Mouse (Mus musculus): ENCODE results near the gene Rfx4. TPM values are rescaled to one million over a fixed set of nuclear protein-coding genes. Genes with fewer than 3 reads are reported as not detected.

Rfx4 gene
- total and polyA plus RNA-seq, 3 experiments = 0.09 TPM; not detected in 2

GRCm38 (mm10) chr10:84710827-84711226 lies 45.0 kb upstream of the Rfx4 start:
- no peak for TF ChIP-seq POLR2A (IDR thresholded peaks at IDR 0.05; ENCODE audit: insufficient read depth, low read depth, low read length)
- TF ChIP-seq EP300 (IDR thresholded peaks at IDR 0.05; ENCODE audit: insufficient read depth, low read depth, low read length) = no peak
- TF ChIP-seq CTCF (IDR thresholded peaks at IDR 0.05) = no peak
- no peak for DNase-seq
- Histone ChIP-seq H3K4me3 (no peak overlapping the region), H3K27ac (no peak overlapping the region), H3K36me3 (ENCODE audit: control insufficient read depth, insufficient read depth, low read length) (peaks cover 2% of the 10 kb centered on the region; the same call in 1 of the 2 replicates), H3K9ac (ENCODE audit: low read depth, low read length) (no peak overlapping the region), H3K4me1 (ENCODE audit: control insufficient read depth, insufficient read depth, low read length) (no peaks in the 10 kb centered on the region; the same call in 1 of the 2 replicates), H3K27me3 (ENCODE audit: control insufficient read depth, insufficient read depth, low read length) (no peaks in the 10 kb centered on the region), H3K79me2 (replicated peaks; ENCODE audit: control insufficient read depth, insufficient read depth, low read length) (no peaks in the 10 kb centered on the region)
- intact Hi-C loops (cut with DNase I) = loop anchor here (1.0 to 5.0 kb wide), 2 partner anchors 62 to 126 kb away; no protein-coding TSS in a partner anchor
- 54% methylated on average over 4 of the region's 4 CpGs for WGBS

- peaks cover 2% of the 10 kb centered on the region; the same call in 1 of the 2 replicates for H3K36me3 ChIP-seq (ENCODE audit: control insufficient read depth, insufficient read depth, low read length)
- H3K4me1 ChIP-seq (ENCODE audit: control insufficient read depth, insufficient read depth, low read length) = no peaks in the 10 kb centered on the region
- H3K4me3 ChIP-seq = no peak overlapping the region
- H3K79me2 ChIP-seq (replicated peaks; ENCODE audit: control insufficient read depth, insufficient read depth, low read length) = no peaks in the 10 kb centered on the region
- intact Hi-C loops (cut with DNase I) = loop anchor here (5.0 kb wide), 1 partner anchor 126 kb away; no protein-coding TSS in a partner anchor
- no peak overlapping the region for H3K27ac ChIP-seq
- H3K27me3 ChIP-seq (ENCODE audit: control insufficient read depth, insufficient read depth, low read length) = no peaks in the 10 kb centered on the region
- DNase-seq = no peak
- no peak for TF ChIP-seq CTCF (IDR thresholded peaks at IDR 0.05)
- TF ChIP-seq POLR2A (IDR thresholded peaks at IDR 0.05; ENCODE audit: insufficient read depth, low read depth, low read length) = no peak
- TF ChIP-seq EP300 (IDR thresholded peaks at IDR 0.05; ENCODE audit: insufficient read depth, low read depth, low read length) = no peak
- WGBS = 95% methylated on average over 8 of the region's 8 CpGs
- H3K9ac ChIP-seq (ENCODE audit: low read depth, low read length) = no peak overlapping the region
Measured at GRCm38 (mm10) chr10:84711479-84711878, 44.4 kb upstream of the Rfx4 start.

GRCm38 (mm10) chr10:84711940-84712339 lies 43.9 kb upstream of the Rfx4 start:
- Histone ChIP-seq H3K27me3 (ENCODE audit: control insufficient read depth, insufficient read depth, low read length) (no peaks in the 10 kb centered on the region), H3K36me3 (ENCODE audit: control insufficient read depth, insufficient read depth, low read length) (no peaks in the 10 kb centered on the region), H3K4me3 (no peak overlapping the region), H3K27ac (no peak overlapping the region), H3K79me2 (replicated peaks; ENCODE audit: control insufficient read depth, insufficient read depth, low read length) (no peaks in the 10 kb centered on the region), H3K9ac (ENCODE audit: low read depth, low read length) (no peak overlapping the region), H3K4me1 (ENCODE audit: control insufficient read depth, insufficient read depth, low read length) (no peaks in the 10 kb centered on the region)
- intact Hi-C loops (cut with DNase I) = loop anchor here (5.0 kb wide), 1 partner anchor 125 kb away; no protein-coding TSS in a partner anchor
- no peak for DNase-seq
- TF ChIP-seq POLR2A (IDR thresholded peaks at IDR 0.05; ENCODE audit: insufficient read depth, low read depth, low read length) (no peak), CTCF (IDR thresholded peaks at IDR 0.05) (0 out of 2 replicates have a peak, but pooled peaks have one; percentile 12)
- WGBS = 72% methylated on average over 5 of the region's 5 CpGs

GRCm38 (mm10) chr10:84712532-84712931 lies 43.3 kb upstream of the Rfx4 start:
- H3K79me2 ChIP-seq (replicated peaks; ENCODE audit: control insufficient read depth, insufficient read depth, low read length) = no peaks in the 10 kb centered on the region
- TF ChIP-seq POLR2A (IDR thresholded peaks at IDR 0.05; ENCODE audit: insufficient read depth, low read depth, low read length) (no peak), EP300 (IDR thresholded peaks at IDR 0.05; ENCODE audit: insufficient read depth, low read depth, low read length) (no peak), CTCF (IDR thresholded peaks at IDR 0.05) (no peak)
- H3K36me3 ChIP-seq (ENCODE audit: control insufficient read depth, insufficient read depth, low read length) = no peaks in the 10 kb centered on the region
- intact Hi-C loops (cut with DNase I) = loop anchor here (5.0 kb wide), 1 partner anchor 125 kb away; no protein-coding TSS in a partner anchor
- H3K27ac ChIP-seq = no peak overlapping the region
- H3K27me3 ChIP-seq (ENCODE audit: control insufficient read depth, insufficient read depth, low read length) = no peaks in the 10 kb centered on the region
- no peak overlapping the region for H3K4me3 ChIP-seq
- H3K9ac ChIP-seq (ENCODE audit: low read depth, low read length) = no peak overlapping the region
- 58% methylated on average over 6 of the region's 6 CpGs for WGBS
- no peak for DNase-seq
- no peaks in the 10 kb centered on the region for H3K4me1 ChIP-seq (ENCODE audit: control insufficient read depth, insufficient read depth, low read length)

GRCm38 (mm10) chr10:84713043-84713442 lies 42.8 kb upstream of the Rfx4 start:
- Histone ChIP-seq H3K36me3 (ENCODE audit: control insufficient read depth, insufficient read depth, low read length) (no peaks in the 10 kb centered on the region), H3K27me3 (ENCODE audit: control insufficient read depth, insufficient read depth, low read length) (no peaks in the 10 kb centered on the region), H3K79me2 (replicated peaks; ENCODE audit: control insufficient read depth, insufficient read depth, low read length) (no peaks in the 10 kb centered on the region), H3K4me3 (no peak overlapping the region), H3K27ac (no peak overlapping the region), H3K4me1 (ENCODE audit: control insufficient read depth, insufficient read depth, low read length) (no peaks in the 10 kb centered on the region), H3K9ac (ENCODE audit: low read depth, low read length) (no peak overlapping the region)
- no peak for DNase-seq
- 89% methylated on average over 10 of the region's 10 CpGs for WGBS
- TF ChIP-seq POLR2A (IDR thresholded peaks at IDR 0.05; ENCODE audit: insufficient read depth, low read depth, low read length) = no peak
- no peak for TF ChIP-seq CTCF (IDR thresholded peaks at IDR 0.05)
- no peak for TF ChIP-seq EP300 (IDR thresholded peaks at IDR 0.05; ENCODE audit: insufficient read depth, low read depth, low read length)
- intact Hi-C loops (cut with DNase I) = loop anchor here (5.0 kb wide), 1 partner anchor 124 kb away; no protein-coding TSS in a partner anchor

GRCm38 (mm10) chr10:84715639-84716038 lies 40.2 kb upstream of the Rfx4 start:
- WGBS = 92% methylated on average over 7 of the region's 7 CpGs
- H3K36me3 ChIP-seq (ENCODE audit: control insufficient read depth, insufficient read depth, low read length) = no peaks in the 10 kb centered on the region
- intact Hi-C loops (cut with DNase I) = no loop called here

More at GRCm38 (mm10) chr10:84715639-84716038, 40.2 kb upstream of the Rfx4 start:
- DNase-seq = no peak
- no peak for TF ChIP-seq POLR2A (IDR thresholded peaks at IDR 0.05; ENCODE audit: insufficient read depth, low read depth, low read length)
- no peak for TF ChIP-seq CTCF (IDR thresholded peaks at IDR 0.05)
- no peak for TF ChIP-seq EP300 (IDR thresholded peaks at IDR 0.05; ENCODE audit: insufficient read depth, low read depth, low read length)
- Histone ChIP-seq H3K27ac (no peak overlapping the region), H3K27me3 (ENCODE audit: control insufficient read depth, insufficient read depth, low read length) (no peaks in the 10 kb centered on the region), H3K4me1 (ENCODE audit: control insufficient read depth, insufficient read depth, low read length) (no peaks in the 10 kb centered on the region), H3K79me2 (replicated peaks; ENCODE audit: control insufficient read depth, insufficient read depth, low read length) (no peaks in the 10 kb centered on the region), H3K9ac (ENCODE audit: low read depth, low read length) (no peak overlapping the region), H3K4me3 (no peak overlapping the region)

All from heart, adult 2 months (tissue).